Mouse (Mus musculus) kidney, postnatal 25 days (tissue): ENCODE results near the gene Slbp.

Experiments
- DNase-seq, 2 experiments: peaks; one replicate each; pipeline ENCODE4 v3.0.0; 2021; ENCODE audit warnings: mixed read lengths in 2 of 2

The Slbp gene

GRCm38 (mm10) chr5:33681044-33681443, 28.7 kb upstream of the Slbp start:
- no peak for DNase-seq

DNA sequence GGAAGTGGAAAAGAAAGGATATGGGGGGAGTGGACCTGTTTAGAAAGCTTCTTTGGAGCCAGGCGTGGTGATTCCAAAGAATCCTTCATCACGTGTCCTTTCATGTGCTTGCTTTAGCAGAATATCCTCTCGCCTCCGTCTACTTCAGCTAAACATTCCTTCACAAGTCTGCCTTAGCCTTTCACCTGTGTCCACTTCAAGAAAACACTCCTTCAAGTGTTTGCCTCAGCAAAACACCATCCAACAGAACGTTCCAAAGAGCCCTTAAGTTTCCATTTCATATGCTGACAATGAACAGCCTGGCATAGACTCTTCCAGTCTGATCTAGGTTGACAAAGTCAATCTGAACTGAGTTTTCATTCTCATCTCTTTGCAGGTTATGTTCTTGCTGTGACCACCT, 25.9 kb upstream of the Slbp start:
- no peak for DNase-seq

GRCm38 (mm10) chr5:33675964-33676363, 23.6 kb upstream of the Slbp start:
- DNase-seq: peak; percentile 75 to 84

DNA sequence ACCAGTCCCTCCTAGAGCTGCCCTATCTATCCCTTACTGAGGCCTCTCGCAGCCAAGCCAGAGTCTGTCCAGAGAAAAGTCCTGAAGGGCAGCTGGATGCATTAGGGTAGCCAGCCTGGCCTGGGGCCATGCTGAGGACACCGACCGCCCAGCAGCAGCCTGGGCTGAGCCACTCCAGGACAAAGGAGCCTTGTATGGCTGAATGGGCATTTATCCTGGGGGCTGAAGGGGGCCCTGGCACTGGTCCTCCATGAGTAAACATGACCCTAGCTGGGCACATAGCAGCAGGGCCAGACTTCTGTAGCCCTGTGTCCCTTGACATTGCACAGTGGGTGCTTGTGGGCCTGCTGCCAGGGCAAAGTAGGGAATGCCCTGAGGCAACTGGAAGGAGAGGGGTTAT, 22.1 kb upstream of the Slbp start:
- no peak for DNase-seq

DNA sequence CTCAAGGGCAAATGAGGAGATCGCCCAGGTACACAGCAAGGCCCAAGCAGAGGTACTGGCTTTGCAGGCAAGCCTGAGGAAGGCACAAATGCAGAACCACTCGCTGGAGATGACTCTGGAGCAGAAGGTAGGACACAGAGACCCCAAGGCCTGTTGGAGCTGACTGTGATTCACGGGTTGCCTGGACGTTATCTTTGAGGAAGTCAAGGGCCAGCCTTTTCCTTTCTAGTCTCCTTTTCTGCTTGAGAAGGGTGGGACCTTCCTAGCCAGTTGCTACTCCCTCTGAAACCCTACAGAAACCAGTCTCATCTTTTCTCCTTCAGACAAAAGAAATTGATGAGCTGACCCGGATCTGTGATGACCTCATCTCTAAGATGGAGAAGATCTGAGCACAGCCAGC, 19.3 kb upstream of the Slbp start:
- DNase-seq: no peak

DNA sequence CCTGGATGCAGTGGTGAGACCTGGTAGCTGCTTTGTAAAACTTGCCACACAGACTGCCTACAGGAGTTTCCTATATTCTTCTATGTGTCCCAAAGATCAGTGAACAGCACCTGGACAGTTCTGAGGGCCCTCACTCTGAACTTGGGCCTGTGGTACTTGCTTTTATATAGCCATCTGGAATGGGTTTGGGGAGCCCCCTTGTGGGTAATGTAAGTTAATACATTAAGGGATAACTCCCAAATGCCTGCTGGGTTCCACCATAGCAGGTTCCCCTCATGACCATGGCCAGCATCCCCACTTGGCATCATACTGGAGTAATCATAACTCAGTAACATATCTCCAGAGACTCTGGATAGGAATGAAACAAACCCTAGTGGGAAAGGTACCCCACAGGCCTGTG, 15.8 kb upstream of the Slbp start:
- peak; percentile 40 to 48 for DNase-seq

DNA sequence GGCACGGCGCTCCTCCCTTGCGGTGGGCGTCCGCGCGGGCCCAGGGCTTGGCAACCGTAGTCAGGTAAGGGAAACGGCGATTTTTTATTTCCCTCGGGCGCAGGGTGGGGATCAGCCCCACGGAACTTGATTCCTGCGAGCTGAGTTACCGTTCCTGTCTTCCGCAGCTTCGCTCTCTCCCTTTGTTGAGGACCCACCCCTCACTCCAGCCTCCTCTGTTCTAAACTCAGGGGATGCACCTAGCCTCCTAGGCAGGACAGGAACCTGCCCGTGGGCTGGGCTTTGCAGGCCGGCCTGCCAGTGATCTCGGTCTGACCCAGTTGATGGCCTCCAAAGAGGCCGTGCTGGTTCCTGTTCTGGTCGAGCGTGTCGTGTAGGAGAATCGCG, 6.3 kb upstream of the Slbp start:
- peak in 1 of 2 experiments; percentile 42 for DNase-seq

- DNase-seq: peak; percentile 97 to 100
Measured at GRCm38 (mm10) chr5:33657787-33658663, 5.7 kb upstream of the Slbp start, which contains the start of the genes Tacc3 and Tmem129. Tacc3 (plus strand) TSS chr5:33658128. Tmem129 (minus strand) TSS chr5:33658416.

GRCm38 (mm10) chr5:33657251-33657786, 4.9 kb upstream of the Slbp start:
- no peak for DNase-seq

DNA sequence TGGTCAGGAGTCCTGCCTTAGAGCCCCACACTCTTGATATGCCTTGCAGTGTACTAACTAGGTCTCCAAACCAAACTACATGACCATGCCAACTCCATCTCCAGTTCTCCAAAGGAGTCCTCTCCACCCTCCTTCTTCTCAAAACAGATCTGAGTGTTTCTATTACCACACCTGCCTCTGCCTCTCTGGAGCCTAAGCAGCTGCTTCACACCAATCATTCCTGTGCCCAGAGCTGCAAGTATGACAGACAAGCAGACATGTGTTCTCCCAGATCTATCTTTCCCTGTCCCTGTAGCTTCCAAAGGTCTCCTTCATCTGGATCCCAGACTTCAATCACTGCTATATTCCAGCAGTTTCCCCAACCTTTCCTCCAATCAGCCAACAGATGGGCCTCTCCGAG, 4.4 kb upstream of the Slbp start:
- DNase-seq: no peak

- no peak for DNase-seq
Measured at GRCm38 (mm10) chr5:33655251-33655840, 3.0 kb upstream of the Slbp start.

- DNase-seq: peak in 1 of 2 experiments; percentile 40
Measured at GRCm38 (mm10) chr5:33654424-33654823, 2.0 kb upstream of the Slbp start.

GRCm38 (mm10) chr5:33652783-33653173, 404 bp upstream of the Slbp start:
- no peak for DNase-seq

DNA sequence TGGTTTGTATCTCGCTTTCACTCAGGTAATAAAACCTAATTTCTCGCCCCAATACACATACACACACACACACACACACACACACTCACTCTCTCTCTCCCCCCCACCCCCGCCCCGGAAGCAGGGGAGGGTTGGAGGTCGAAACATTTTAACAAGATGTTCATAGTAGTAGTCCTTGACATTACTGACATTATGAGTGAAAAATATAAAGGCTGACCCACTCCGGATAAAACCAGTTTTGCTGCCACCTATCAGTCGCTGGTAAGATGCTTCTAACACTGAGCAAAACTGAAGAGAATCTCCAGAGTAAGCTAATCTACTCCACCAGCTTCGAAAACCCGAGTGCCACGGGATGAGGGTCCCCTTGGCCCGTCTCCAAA, 843 bp downstream of the Slbp start:
- no peak for DNase-seq

- no peak for DNase-seq
Measured at GRCm38 (mm10) chr5:33651017-33651416, 1.4 kb downstream of the Slbp start.

- DNase-seq: peak; percentile 51 to 62
Measured at GRCm38 (mm10) chr5:33640652-33641051, 11.7 kb downstream of the Slbp start.

GRCm38 (mm10) chr5:33638826-33639225, 13.5 kb downstream of the Slbp start:
- no peak for DNase-seq

DNA sequence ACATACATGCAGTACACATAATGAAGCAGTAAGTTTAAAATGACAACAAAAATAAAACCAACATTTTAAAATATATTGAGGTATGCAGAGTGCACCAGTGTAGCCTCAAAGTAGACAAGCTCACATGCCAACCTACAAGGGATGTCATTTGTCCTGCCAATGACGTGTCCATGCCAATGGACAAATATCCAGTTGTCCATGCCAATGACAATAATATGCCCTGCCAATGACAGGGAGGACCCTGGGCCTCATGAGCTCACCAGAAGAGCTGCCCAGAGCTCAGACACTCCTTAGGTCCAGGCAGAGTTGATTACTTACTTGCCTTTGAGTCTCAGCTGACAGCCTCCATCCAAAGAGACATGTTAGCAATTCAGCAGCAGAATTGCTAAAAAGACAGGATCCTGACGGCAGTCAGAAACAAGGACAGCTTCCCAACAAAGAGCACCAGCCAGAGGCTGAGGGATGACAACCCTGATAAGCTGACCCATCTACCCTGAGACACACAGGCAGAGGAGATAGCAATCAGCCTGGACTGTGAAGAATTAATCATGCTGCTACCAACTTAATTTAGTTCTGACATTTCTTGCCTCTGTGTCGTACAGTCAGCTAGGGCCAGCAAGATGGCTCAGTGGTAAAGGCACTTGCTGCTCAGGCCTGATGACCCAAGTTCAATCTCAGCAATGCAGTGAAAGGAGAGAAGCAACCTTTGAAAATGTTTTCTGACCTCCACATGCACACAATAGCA, 14.6 kb downstream of the Slbp start:
- DNase-seq: no peak

DNA sequence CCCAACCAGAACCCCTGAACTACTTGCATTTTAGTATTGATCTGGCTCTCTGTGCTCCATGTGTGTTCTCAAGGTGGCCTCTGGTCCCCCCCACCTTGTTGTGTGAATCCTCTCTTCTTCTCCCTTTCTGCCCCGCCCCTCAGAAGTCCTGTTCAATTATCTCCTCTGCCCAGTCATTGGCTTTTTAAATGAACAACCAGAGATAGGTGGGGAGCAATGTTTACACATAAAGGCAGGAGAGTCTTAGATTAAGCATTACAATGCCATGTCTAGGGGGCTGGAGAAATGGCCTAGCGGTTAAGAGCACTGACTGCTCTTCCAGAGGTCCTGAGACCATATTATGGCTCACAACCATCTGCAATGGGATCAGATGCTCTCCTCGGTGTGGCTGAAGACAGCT, 17.0 kb downstream of the Slbp start:
- no peak for DNase-seq

DNA sequence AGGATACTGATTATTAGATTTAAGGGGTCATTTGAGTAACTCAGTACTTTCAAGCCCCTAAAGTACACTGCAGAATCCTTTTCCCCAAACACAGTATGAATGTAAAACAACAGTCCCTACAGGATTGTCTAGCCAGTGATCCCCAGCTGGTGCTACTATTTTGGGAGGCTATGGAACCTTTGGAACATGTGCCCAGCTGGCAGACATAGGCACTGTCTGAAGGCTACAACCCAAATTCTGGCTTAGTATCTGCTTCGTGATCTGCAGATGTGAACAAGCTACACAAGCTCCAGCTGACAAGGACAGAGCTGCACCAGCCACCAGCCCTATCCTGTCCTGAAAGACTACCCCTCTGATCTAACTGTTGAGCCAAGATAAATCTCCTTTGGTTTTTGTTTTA, 19.8 kb downstream of the Slbp start:
- no peak for DNase-seq

DNA sequence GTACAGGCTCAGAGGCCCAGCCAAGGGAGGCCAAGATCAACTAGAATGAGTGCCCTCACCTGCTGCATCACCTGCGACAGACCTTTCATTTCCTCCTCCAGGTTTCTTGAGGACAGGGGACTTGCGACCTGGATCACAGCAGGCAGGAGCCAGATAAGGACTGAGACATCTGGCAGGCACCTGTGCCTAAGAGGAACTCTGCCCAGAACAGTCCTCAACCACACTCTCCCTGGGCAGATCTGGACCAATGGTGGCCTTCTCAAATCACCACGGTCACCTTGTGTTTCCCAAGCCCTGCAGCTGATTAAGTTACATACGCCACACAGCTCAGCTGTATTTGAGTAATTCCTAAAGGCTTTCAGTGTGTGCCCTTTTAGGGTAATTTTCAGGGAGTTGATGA, 21.8 kb downstream of the Slbp start:
- peak in 1 of 2 experiments; percentile 42 for DNase-seq

DNA sequence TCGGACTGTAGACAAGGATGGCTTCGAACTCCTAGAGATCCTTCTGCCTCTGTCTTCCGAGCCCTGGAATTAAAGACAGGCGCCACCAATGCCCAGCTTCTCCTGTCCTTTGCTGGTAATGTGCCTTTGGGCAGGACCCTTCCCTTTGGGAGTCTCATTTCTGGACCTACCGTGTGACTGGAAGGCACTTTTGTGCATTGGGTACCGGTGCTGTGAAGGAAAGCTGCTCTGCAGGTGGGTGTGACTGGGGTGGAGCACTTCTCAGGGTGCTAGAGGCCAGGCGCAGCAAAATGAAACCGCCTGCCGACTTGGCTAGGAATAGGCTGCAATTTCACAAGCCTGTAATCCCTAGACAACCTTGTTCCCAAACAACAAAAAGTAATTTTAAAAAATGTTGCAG, 22.3 kb downstream of the Slbp start:
- DNase-seq: peak; percentile 24 to 70

DNA sequence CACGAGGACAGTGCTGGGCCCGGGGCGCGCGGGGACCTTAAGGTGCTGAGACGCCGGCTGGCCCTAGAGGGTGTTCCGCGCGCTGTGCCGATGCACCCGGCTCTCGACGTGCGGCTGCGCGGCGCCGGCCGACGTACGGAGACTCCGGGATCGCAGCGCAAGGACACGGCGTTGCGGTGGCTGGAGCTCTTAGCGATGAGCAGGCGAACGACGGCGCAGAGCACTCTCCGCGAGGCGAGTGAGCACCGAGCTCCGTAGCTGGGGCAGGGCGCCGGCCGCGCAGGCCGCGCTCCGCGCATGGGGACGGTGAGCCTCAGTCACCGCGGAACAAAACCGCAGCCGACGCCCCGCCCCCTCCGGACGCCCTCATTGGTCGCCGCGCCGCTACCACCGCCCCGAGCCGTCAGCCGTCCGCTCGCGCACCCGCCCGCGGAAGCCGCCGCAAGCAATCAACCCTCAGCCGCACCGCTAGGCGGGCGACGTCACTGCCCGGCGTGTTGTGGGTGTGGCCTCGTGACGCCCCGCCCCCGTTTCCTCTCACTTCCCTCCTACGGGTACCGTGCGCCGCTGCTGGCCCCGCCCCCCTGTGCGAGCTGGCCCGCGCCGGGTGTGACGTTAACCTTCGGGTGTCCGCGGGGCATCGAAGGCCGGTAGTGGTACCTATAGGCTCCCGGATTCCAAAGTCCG, 22.9 kb downstream of the Slbp start, which contains the start of the genes Fam53a and Gm9903:
Gene Fam53a, minus strand, starts transcription at position 335 of the 687 bp plus-strand sequence.
Gene Gm9903, plus strand, starts transcription at position 625 of the 687 bp plus-strand sequence.
- peak; percentile 100 for DNase-seq
